Mouse (Mus musculus): ENCODE results near the gene Maip1.

Maip1 gene

DNA sequence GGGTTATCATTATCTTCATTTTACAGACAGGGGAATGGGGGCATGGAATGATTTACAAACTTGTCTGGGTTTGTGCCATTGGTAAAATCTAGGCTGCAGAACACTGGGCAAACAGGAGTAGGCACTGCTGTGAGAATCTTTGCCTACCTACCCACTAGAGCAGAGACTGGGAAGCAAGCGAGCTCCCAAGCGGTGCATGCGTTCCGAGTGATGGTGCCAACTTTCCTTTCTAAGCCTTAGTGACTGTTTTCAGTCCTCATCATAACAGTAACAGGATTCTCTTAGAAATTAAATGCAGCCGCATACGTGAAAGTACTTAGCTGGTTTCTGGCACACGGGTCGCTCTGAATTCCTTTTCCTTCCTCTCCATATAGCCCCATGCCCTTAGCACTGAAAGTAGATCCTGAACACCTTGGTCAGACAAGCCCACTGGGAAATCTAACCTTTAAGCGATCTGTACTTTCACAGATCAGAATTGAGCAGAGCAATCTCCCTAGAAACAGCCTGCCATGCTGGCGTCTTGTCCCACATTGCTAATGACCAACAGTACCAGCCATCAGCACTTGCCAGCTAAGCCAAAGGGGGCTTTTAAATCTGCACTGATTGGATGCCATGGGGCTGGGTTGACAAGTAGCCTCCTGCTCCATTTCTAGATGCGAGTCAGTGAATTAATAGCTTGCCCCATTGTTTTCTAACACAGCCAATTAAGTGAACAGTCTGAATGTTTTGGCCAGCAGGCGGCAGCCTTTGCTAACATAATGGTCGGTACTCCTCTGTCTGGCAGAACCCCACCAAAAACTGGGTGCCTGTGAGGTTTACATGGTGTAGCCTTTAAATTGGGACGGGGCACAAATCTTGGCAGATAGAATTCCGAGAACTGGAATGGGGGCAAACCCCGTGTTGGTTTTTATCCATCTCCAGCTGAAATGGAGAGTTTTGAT lies 22.5 kb downstream of the Maip1 start:
- DNase-seq, result peak; percentile 87

DNA sequence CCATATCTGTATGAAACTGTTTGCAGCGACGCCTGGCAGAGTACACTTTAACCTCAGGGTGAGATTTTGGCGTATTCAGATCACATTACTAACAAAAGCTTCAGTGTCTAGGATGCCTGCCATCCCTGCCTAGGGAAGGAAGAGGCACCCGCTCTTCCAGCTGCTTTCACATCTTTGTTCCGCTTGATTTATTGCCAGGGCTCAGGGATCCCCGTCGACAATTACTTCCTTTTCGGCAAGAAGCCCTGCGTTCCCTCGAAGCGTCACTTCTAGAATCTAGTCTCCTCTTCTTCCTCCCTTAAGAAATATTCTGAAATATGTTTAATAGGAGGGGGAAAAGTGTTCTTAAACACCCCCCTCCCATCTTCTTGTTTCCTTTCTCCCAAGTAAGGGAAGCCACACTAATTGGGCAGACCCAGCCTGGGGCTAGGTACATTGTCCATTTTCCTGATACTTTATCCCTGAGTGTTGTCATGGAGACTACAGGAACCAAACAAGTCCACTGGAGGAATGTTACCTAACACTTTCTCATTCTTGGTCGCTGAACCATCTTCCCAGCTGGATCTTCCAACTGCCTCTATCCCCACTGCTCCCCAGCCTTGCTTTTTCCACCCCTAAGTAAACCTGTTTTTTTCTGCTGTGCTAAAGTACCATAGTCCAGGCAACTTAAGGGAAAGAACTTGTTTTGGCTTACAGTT lies 23.8 kb downstream of the Maip1 start:
- DNase-seq, result no peak

DNA sequence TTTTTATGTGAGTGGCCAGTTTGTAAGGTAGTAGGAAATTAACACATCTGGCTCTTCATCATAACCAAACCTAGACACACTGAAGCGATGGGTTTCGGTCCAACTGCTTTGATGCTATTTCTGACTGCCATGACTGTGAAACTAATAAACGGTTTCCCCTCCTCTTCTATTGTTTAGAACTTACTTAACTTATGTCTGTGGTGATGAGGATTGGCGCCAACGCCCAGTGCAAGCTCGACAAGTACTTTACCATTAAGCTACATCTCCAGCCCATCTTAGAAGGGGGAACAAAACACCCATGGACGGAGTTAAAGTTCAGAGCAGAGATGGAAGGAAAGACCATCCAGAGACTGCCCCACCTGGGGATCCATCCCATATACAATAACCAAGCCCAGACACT lies 27.0 kb downstream of the Maip1 start:
- no peak for DNase-seq

DNA sequence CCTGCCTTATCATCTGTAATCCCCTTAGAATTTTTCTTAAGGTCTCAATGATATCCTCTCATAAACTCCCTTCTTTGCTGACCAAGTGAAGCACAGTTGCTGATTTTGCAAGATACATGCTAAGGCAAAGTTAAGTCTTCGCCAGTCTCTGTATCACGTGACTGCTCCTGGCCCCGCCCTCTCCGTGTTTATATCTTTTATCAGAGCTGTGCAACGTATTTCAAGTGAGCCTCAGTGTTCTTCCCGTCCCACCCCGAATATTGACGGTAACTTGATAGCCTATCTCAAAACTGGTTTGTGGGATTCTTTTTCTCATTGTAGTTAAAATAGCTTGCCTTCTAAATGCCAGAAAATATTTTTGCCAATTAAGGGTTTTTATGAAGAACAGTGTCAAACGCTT lies 30.3 kb downstream of the Maip1 start:
- DNase-seq, result no peak

DNA sequence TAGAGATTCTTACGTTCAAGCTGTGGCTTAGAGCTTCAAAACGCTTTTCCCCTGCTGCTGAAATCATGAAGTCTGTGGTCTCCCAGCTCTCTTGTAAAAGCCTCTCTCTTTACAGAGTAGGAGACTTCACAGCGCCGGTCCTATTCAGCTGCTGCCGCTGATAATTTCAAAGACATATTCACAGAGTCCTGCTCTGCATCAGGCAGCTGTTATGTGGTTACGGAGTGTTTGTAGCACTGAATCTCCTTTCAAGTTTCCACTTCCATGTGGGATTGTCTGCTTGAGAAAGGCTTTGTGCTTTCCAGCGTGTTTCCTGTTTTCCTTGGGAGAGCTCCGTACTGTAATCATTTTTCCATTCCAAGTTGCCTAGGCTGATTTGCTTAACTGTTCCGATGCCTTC lies 30.8 kb downstream of the Maip1 start:
- no peak for DNase-seq

DNA sequence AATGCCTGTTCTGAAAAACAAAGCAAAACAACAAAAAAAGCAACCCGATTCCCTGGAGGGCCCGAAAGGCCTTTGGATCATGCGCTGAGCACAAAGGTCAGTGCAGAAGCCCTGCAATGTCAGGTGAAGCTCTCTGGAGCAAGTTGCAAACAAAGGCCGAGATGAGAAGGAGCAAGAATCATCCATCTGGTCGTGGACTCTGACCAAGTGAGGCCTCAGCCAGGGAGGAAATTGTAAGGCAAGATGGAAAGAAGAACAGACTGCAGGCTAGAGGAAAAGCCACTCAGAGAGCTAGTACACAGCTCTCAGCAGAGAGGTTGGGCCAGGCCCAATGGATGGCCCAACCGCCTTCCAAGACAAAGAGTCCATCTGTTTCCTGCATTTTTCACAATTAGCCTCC lies 32.9 kb downstream of the Maip1 start:
- no peak for DNase-seq

DNA sequence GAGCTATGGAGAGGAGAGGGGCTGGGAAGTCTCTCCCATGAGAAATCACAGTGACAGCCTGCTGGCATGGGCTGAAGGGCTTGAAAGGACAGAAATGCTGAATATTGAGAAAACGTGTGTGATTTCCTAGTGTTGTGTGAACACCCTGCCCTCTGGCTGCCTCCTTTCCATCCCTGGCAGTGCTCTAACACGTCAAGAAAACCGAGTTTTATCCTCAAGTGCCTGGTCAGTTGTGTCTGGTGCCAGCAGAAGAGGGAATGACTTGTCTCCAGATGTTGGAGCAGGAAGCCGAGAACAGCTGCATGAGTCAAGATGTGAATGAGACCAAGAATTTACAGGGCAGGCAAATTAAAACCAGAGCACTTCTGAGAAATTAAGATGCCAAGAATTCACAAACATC lies 34.6 kb downstream of the Maip1 start:
- no peak for DNase-seq

DNA sequence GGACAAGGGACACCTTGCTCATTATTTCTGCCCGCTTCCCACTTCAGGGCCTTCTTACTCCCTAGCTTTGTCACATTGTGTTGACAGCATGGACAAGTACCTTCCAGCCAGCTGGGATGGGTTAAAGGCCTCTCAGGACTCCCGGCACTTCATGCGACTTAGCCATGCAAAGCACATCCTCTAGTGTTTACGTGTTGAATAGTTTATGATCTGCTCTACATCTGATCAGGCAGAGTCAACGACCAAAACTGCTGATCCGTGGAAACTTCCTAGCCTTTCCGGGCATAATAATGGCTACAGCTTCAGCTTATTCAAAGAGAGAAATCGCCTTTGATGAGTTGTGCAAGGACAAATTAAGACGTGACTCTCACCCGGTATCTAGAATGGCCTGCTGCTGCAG lies 39.6 kb downstream of the Maip1 start:
- no peak for DNase-seq

DNA sequence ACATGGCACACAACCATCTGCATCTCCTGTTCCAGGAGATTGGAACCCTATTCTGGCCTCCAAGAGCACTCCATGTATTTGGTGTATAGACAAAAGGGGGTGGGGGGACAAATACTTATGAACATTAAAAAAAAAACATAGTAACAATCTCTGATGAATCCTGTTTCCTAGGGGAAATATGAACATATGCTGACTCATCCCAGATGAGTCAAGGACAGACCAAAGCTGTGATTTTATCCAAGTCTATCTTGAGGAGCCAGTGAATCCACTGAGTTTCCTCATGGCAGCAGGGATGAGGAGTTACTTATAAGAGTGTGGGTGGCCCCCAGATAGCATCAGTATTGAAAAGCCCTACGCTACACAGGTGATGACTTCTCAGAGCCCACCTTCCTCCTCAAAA lies 44.1 kb downstream of the Maip1 start:
- DNase-seq, result no peak

DNA sequence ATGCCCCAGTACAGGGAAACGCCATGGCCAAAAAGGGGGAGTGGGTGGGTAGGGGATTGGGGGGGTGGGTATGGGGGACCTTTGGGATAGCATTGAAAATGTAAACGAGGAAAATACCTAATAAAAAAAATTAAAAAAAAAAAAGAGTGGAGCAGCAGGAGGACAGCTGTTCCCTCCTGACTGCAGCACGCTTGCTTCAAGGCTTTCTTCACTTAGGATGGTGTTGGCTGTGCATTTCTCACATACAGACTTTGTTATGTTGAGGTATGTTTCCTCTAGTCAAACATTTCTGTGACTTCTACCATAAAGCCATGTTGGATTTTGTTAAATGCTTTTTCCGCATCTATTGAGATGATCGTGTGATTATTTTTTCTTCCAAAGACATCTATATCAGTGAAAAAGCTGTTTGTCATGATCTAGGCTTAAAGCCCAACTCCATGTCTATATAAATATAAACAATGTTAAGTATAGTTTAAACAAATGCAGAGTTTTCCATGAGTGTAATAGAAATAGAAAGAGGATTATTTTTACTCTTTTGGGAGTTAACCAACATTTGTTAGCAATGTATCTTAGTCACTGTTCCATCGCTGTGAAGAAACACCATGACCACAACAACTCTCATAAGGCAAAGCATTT lies 54.3 kb downstream of the Maip1 start:
- DNase-seq, result no peak

All from layer of hippocampus, adult 9-11 months (tissue).